Mouse (Mus musculus): Measurements from ENCODE around the gene Cr2.
"Not testable (repeated sequence)": the region's sequence is repeated elsewhere in the genome, so short reads cannot be mapped to it uniquely, and the experiment has no call there.

Gene Cr2

DNA sequence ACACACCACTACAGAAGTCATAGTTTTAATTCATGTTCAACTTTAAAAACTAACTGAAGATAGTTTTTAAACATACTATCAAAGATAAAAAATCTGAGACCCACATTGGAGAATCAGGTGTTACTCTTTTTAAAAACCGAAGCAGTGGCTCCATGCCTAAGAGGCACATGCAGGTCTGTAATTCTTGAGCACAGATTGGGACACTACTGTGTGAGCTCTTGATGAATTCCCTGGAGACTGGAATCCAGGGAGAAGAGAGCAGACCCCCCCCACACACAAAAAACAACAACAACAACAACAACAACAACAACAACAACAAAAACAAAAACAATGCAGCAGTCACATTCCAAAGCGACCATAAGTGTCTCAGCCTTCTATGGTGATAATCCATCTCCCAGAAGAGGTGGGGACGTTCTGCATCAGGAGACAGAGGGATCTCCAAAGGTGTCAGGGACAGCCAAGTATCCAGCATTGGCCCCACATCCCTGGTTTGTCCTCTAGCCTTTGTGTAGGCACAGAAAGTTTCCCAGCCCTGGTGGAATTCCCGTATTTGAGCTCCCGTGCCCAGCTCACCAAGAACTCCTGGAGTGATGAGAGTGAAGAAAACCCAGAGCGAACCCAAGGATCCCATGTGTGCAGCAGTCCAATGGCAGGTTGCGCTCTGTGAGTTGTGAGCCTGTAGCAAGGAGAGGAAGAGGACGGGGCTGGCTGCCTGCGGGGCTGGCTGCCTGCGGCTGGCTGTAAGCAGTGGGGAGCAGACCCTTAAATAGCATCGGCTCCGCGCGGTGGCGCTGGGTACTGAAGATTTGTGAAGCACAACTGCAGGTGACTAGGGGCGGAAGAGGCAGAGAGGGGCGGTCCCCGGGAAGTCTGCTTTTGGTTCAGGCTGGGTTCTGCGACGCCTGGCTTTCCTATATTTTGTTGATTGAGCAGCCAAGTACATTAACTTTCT, at the start of gene Cr2:
Gene Cr2, minus strand, starts transcription at position 737 of the 952 bp plus-strand sequence.
- peak; percentile 55 for DNase-seq (ENCODE audit: low spot score)

- no peak for DNase-seq (ENCODE audit: low spot score)
Observed at GRCm38 (mm10) chr1:195221781-195222180, 45.3 kb upstream of the Cr2 start.

GRCm38 (mm10) chr1:195212851-195213250, 36.3 kb upstream of the Cr2 start:
- DNase-seq (ENCODE audit: low spot score), result not testable (repeated sequence)

DNA sequence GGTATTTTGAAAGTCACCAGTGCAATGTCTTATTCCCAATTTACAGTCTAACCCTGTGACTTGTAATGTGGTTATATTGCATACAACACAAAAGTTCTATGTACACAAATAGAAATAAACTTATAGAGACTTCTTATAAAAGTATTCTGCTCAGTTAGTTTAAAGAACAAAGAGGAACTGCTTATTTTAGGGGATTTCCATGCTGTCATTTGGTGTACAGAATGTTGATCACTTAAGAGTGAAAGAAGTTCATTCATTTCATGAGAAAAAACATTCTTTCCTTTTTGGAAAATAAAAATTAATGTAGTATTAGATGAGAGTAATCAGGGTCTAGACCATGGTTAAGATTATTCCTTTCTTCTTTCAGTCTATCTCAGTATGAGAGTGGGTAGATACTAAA, 8.2 kb upstream of the Cr2 start:
- DNase-seq (ENCODE audit: low spot score), result no peak

- no peak for DNase-seq (ENCODE audit: low spot score)
Observed at GRCm38 (mm10) chr1:195164996-195165755, 11.3 kb downstream of the Cr2 start.

DNA sequence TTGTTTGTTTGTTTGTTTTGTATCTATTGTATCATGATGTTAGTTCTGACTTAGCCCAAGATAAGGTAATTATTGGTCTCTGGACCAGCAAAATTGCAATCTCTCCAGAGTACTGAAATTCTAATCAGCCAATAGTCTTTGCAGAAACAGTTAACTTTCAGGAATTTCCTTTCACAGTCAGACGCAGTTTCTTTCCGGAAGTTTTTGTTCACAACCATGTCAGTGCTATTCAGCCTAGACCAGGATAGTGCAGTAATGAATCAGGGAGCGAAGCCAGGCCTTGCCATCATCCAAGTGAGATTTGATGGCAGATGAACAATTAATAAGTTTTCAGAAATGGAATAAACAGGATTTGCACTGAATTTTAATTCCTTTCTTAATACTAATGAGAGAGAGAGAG, 44.4 kb downstream of the Cr2 start:
- no peak for DNase-seq (ENCODE audit: low spot score)

DNA sequence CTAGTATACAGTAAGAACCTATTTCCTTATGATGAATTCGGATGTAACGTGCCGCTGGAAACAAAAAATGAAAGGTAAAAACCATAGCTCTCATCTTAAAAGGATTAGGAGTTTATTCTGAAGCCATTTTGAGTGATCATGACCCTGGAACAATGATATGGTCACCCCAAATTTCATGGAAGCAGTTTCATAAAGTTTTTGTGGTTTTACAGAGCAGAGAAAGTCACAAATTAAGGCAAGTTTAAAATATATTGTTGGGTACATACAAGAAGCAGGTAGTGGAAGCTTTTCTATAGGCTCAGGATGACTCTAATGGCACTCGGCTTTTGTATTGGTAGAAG, 44.9 kb downstream of the Cr2 start:
- no peak for DNase-seq (ENCODE audit: low spot score)

DNA sequence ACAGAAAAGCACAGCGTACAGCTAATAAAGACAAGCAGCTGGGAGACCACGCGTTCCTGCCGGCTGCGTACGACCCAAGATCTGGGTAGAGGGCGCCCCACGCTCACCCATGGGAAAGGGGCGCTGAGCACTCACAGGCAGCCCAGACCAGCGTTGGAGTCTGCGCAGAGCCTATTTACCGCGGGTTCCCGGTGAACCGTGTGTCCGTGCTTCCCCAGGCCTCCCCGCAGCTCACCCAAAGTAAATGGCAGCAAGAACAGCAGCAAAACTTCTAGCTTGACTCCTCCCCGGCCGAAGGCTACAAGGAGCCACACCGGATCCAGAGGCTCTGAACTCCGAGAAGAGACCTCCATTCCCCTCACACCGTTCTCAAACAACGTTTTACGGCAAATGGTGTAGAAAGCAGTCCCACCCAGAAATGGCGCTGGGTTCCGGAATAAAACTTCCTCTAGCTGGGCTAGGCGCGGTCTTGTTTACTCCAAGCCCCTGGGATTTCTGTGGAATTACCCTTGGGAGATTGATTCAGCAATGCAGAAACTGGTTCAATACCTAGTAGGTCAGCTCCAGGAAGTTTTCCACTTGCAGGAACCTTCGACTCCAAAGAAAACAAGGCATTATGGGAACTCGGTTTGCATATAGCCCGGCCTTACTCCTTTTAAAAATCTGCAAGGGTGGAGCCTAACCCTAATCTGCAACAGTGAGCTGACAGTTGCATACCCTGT, 45.4 kb downstream of the Cr2 start, which contains the start of gene Cr1l:
Gene Cr1l, minus strand, starts transcription at position 634 of the 722 bp plus-strand sequence.
- peak; percentile 82 for DNase-seq (ENCODE audit: low spot score)

DNA sequence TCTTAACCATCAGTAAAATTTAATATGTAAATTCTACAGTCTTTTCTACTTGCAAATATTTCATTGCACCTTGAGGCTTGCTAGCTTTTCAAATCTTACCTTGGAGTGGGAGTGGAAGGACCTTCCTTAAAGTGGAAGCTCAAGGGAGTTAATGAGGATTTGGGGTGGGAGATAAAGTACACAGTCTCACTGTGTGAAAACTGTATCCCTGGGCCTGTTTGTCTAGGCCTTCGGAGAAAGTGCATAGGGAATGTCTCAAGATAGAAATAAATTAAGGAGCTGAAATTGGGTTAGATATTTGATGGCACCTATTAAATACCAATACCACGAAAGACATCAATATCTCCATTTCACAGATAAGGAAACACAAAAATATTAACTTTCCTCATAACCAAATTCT, 46.0 kb downstream of the Cr2 start:
- no peak for DNase-seq (ENCODE audit: low spot score)

GRCm38 (mm10) chr1:195129867-195130266, 46.6 kb downstream of the Cr2 start:
- DNase-seq (ENCODE audit: low spot score), result no peak

DNA sequence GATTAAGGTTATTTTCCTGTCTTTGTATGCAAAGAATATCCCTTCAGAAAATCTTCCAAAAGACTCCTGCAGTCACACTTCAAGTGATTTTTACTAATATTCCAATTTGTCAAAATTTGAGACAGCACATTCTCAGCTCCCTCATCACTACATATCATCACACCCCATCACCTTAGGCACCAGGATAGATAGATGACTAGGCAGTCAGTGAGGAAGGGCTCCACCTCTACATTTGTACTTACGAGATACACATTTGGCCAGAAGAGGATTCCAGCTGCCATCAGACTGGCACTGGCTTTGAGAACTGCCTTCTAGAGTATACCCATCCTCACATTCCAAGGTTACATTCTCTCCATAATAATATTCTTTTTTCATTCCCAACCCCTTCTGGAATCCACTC, 62.1 kb downstream of the Cr2 start:
- DNase-seq (ENCODE audit: low spot score), result no peak

DNA sequence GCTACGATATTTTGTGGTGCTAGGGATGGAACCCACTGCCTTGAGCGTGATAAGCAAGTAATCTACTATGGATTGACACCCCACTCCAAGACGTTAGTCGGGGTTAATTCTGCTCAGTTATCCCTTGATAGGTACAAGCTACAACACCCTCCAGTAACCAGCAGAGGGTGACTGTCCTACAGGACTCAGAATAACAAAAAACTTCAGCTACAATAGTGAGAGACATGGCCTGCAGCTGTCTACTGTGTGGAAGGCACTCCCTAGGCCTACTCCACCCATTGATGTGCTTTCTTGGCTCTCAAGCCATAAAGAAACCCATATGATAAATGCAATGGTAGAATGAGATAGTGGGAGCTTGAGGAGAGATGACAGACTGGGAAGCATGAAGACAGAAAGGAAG, 62.9 kb downstream of the Cr2 start:
- no peak for DNase-seq (ENCODE audit: low spot score)

DNA sequence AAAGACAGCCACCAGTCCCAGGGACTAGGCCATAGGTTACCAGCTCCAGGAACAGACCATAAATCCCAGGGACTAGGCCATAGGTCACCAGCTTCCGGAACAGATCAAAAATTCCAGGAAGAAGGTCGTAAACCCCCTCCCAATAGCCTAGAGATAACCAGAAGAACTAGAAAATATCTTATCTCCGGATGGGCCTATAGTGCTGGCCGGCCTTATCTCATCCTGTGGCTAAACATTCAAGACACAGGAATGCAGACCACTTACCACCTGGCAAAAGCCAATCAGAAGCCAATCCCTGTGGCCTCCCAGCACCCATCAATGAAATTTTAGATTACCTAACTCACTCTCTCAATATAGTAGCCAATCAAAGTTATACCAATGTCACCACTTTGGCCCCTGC, 75.8 kb downstream of the Cr2 start:
- DNase-seq (ENCODE audit: low spot score), result no peak

GRCm38 (mm10) chr1:195098004-195098403, 78.5 kb downstream of the Cr2 start:
- no peak for DNase-seq (ENCODE audit: low spot score)

DNA sequence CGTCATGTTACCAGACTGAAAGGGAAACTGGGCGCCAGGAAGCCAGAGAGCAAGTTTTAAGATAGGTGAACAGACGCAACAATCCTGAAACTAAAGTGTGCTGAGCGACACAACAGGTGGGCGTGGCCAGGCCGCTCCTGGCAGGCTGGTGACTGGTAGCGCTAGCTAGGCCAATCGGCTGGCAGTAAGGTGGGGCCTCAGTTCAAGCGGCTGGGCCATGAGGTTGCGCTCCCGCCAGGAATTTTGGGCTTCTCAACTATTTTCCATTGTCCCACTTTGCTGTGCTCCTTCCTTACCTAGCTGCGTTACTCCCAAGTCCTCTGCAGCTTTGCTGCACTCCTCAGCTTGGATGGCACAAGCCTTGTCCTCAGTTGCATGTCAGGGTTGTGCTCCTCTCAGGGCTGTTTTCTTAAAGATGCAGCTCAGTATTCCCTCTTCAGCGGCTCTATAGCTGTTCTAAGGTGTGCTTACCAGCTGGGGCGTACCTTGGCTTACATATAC, 84.2 kb downstream of the Cr2 start, which contains the start of gene Cd46:
Gene Cd46, minus strand, starts transcription at position 30 of the 501 bp plus-strand sequence.
- peak; percentile 73 for DNase-seq (ENCODE audit: low spot score)

GRCm38 (mm10) chr1:195091699-195092219, 84.8 kb downstream of the Cr2 start:
- no peak for DNase-seq (ENCODE audit: low spot score)

All from testis, postnatal 10 days (tissue).